Mouse (Mus musculus) cerebellum, adult 9-11 months (tissue): Measurements from ENCODE around the gene Defb21.
A peak's percentile ranks its signal among the peaks of the same experiment; 100 is the strongest.

Source experiments
- DNase-seq: peaks from one replicate; pipeline ENCODE4 v3.0.0; 2022

The Defb21 gene

GRCm38 (mm10) chr2:152607746-152608145 is 35.2 kb downstream of the Defb21 start:
- DNase-seq, result no peak

- DNase-seq, result no peak
Measured at GRCm38 (mm10) chr2:152608719-152609118, 36.2 kb downstream of the Defb21 start.

- no peak for DNase-seq
Measured at GRCm38 (mm10) chr2:152612193-152612592, 39.6 kb downstream of the Defb21 start.

- peak; percentile 12 for DNase-seq
Measured at GRCm38 (mm10) chr2:152615563-152615962, 43.0 kb downstream of the Defb21 start.

- DNase-seq, result no peak
Measured at GRCm38 (mm10) chr2:152616470-152616869, 43.9 kb downstream of the Defb21 start.

- DNase-seq, result no peak
Measured at GRCm38 (mm10) chr2:152617374-152617773, 44.8 kb downstream of the Defb21 start.

- DNase-seq, result no peak
Measured at GRCm38 (mm10) chr2:152620367-152621134, 48.0 kb downstream of the Defb21 start.

- no peak for DNase-seq
Measured at GRCm38 (mm10) chr2:152622151-152622550, 49.6 kb downstream of the Defb21 start.

- DNase-seq, result no peak
Measured at GRCm38 (mm10) chr2:152622953-152623352, 50.4 kb downstream of the Defb21 start, which contains the start of gene Defb25. Gene Defb25 (minus strand): TSS chr2:152623053.
